12 mouse cellular contexts compared by ENCODE assay signal in the genomic region with DNA sequence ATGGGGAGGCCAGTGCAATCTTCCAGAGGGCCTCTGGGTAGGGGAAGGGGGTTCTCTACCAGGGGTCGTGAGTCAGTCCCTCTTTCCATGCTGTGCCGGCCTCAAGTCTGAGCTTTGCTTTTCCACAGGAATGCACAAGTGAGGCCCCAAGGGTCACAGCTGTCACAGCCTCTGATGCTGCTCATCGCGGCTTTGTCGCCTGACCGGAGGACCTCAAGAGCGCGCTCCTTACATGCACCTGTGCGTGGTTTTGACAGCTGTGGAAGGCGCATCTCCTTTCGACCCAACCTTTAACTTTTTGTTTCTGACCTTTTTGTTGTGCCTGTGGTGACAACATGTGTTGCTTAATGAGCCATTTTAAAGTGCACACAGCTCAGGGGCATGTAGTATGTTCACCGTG.
"Had no signal": no experiment of that assay in that cellular context is flagged by ENCODE, and none has a peak within 500 bp of the region (broad histone marks: within the 10 kb centered on the region; RNA-seq: fewer than 3 reads in every experiment).

No protein-coding gene starts in this region.

- H3K4me2 ChIP-seq: liver, embryonic 11.5 days; liver, embryonic 15.5 days; midbrain, embryonic 15.5 days had no signal

- H3K36me3 ChIP-seq: limb, embryonic 10.5 days; liver, embryonic 15.5 days; midbrain, embryonic 10.5 days; midbrain, embryonic 15.5 days had no signal

- H3K27ac ChIP-seq: left cerebral cortex, adult 2 months; limb, embryonic 10.5 days; liver, embryonic 15.5 days; midbrain, embryonic 10.5 days; midbrain, embryonic 15.5 days had no signal

- H3K27me3 ChIP-seq: liver, embryonic 15.5 days had no signal

- ATAC-seq: intestine, embryonic 16.5 days; midbrain, embryonic 15.5 days had no signal

- DNase-seq: kidney, adult 2 months; kidney, postnatal 25 days; lung, adult 2 months; lung, postnatal 10 days; lung, postnatal 4 days had no signal

- H3K4me3 ChIP-seq: left cerebral cortex, adult 2 months; limb, embryonic 10.5 days; liver, embryonic 15.5 days; midbrain, embryonic 10.5 days; midbrain, embryonic 15.5 days had no signal

- H3K9ac ChIP-seq: liver, embryonic 15.5 days; midbrain, embryonic 15.5 days had no signal

- H3K9me3 ChIP-seq: limb, embryonic 10.5 days; liver, embryonic 15.5 days; midbrain, embryonic 10.5 days; midbrain, embryonic 15.5 days had no signal
